Mouse (Mus musculus) lung, postnatal 10 days (tissue): ENCODE data around the gene Sgcg.

ENCODE experiments used
- DNase-seq: peaks from one replicate; pipeline ENCODE4 v3.0.0; 2021

Gene Sgcg

GRCm38 (mm10) chr14:61258352-61258751 is at the start of gene Sgcg:
TSS of gene Sgcg (minus strand) at chr14:61258490.
- DNase-seq = peak; percentile 31

- no peak for DNase-seq
These were observed 45.8 kb upstream of the Sgcg start for GRCm38 (mm10) chr14:61303969-61304609.

- no peak for DNase-seq
These were observed 44.1 kb upstream of the Sgcg start for GRCm38 (mm10) chr14:61302428-61302827.

GRCm38 (mm10) chr14:61301323-61301722 is 43.0 kb upstream of the Sgcg start:
- DNase-seq = no peak

- DNase-seq = no peak
These were observed 41.5 kb upstream of the Sgcg start for GRCm38 (mm10) chr14:61299810-61300209.

GRCm38 (mm10) chr14:61294738-61295079 is 36.4 kb upstream of the Sgcg start:
- peak; percentile 76 for DNase-seq

- peak; percentile 80 for DNase-seq
These were observed 35.8 kb upstream of the Sgcg start for GRCm38 (mm10) chr14:61293884-61294737.

- peak; percentile 43 for DNase-seq
These were observed 32.4 kb upstream of the Sgcg start for GRCm38 (mm10) chr14:61290664-61291063.

- DNase-seq = no peak
These were observed 30.5 kb upstream of the Sgcg start for GRCm38 (mm10) chr14:61288606-61289286.

- no peak for DNase-seq
These were observed 20.5 kb upstream of the Sgcg start for GRCm38 (mm10) chr14:61278676-61279300.

GRCm38 (mm10) chr14:61277285-61277684 is 19.0 kb upstream of the Sgcg start:
- DNase-seq = peak; percentile 67

GRCm38 (mm10) chr14:61274414-61275198 is 16.3 kb upstream of the Sgcg start:
- peak; percentile 27 for DNase-seq

GRCm38 (mm10) chr14:61267908-61268475 is 9.7 kb upstream of the Sgcg start:
- DNase-seq = peak; percentile 61

- DNase-seq = no peak
These were observed 794 bp upstream of the Sgcg start for GRCm38 (mm10) chr14:61259084-61259483.

- no peak for DNase-seq
These were observed 5.5 kb downstream of the Sgcg start for GRCm38 (mm10) chr14:61252596-61253388.

- DNase-seq = no peak
These were observed 11.8 kb downstream of the Sgcg start for GRCm38 (mm10) chr14:61246444-61246843.

GRCm38 (mm10) chr14:61242611-61243010 is 15.7 kb downstream of the Sgcg start:
- peak; percentile 38 for DNase-seq

GRCm38 (mm10) chr14:61238751-61239150 is 19.5 kb downstream of the Sgcg start:
- no peak for DNase-seq

GRCm38 (mm10) chr14:61237101-61237654 is 21.1 kb downstream of the Sgcg start:
- DNase-seq = no peak

GRCm38 (mm10) chr14:61235846-61236474 is 22.3 kb downstream of the Sgcg start:
- no peak for DNase-seq
